Mouse (Mus musculus) olfactory bulb, adult 2 months (tissue): ENCODE measurements around the gene Whamm.

Experiments
- CTCF ChIP-seq: fragments of 200-500 bp; IDR thresholded peaks from 2 replicates; pipeline ENCODE4 v1.5.1; 2012; ENCODE audit warnings: low read depth, mild to moderate bottlenecking, low read length, moderate library complexity; ENCODE audit not compliant: insufficient read depth
- POLR2A ChIP-seq: fragments of 200-500 bp; IDR thresholded peaks from 2 replicates; pipeline ENCODE4 v1.6.1; 2012; ENCODE audit warnings: mild to moderate bottlenecking, low read depth, low read length, moderate library complexity; ENCODE audit not compliant: insufficient read depth

DNA sequence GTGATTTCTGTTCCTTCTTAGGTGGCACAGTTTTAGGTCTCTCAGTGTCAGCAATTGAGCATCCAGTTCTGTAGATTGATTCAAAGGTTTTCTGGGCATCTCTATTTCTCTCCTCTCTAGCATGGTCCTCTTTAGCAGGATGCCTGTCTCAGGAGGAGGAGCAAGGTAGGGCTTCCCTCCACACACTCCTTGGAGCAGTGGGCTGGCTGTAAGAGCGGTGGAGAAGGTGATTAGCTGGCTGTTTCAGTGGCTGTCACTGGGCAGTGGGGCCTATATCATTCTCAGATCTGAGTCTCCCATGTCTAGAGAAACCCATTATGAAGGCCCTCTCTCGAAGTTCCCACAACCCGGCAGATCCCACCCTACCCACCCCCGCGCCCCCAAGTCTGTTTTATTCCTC, 3.7 kb upstream of the Whamm start:
- TF ChIP-seq CTCF (no peak), POLR2A (no peak)
